Mouse (Mus musculus): ENCODE data around the gene 2510009E07Rik.

The 2510009E07Rik gene

GRCm38 (mm10) chr16:21636156-21636853 is 58.2 kb downstream of the 2510009E07Rik start:
- no peak for DNase-seq (ENCODE audit: low read depth, low spot score)

GRCm38 (mm10) chr16:21634460-21634859 is 60.0 kb downstream of the 2510009E07Rik start:
- no peak for DNase-seq (ENCODE audit: low read depth, low spot score)

- no peak for DNase-seq (ENCODE audit: low read depth, low spot score)
Measured at GRCm38 (mm10) chr16:21631815-21632222, 62.6 kb downstream of the 2510009E07Rik start.

- DNase-seq (ENCODE audit: low read depth, low spot score): no peak
Measured at GRCm38 (mm10) chr16:21630614-21631013, 63.9 kb downstream of the 2510009E07Rik start.

- DNase-seq (ENCODE audit: low read depth, low spot score): no peak
Measured at GRCm38 (mm10) chr16:21628061-21628591, 66.3 kb downstream of the 2510009E07Rik start.

GRCm38 (mm10) chr16:21627248-21627647 is 67.2 kb downstream of the 2510009E07Rik start:
- DNase-seq (ENCODE audit: low read depth, low spot score): no peak

- DNase-seq (ENCODE audit: low read depth, low spot score): no peak
Measured at GRCm38 (mm10) chr16:21625784-21626634, 68.5 kb downstream of the 2510009E07Rik start.

GRCm38 (mm10) chr16:21620630-21621029 is 73.8 kb downstream of the 2510009E07Rik start:
- DNase-seq (ENCODE audit: low read depth, low spot score): no peak

GRCm38 (mm10) chr16:21615802-21616201 is 78.7 kb downstream of the 2510009E07Rik start:
- peak; percentile 60 for DNase-seq (ENCODE audit: low read depth, low spot score)

- DNase-seq (ENCODE audit: low read depth, low spot score): no peak
Measured at GRCm38 (mm10) chr16:21610473-21610872, 84.0 kb downstream of the 2510009E07Rik start.

GRCm38 (mm10) chr16:21608176-21608865 is 86.1 kb downstream of the 2510009E07Rik start:
- no peak for DNase-seq (ENCODE audit: low read depth, low spot score)

- no peak for DNase-seq (ENCODE audit: low read depth, low spot score)
Measured at GRCm38 (mm10) chr16:21607651-21608040, 86.8 kb downstream of the 2510009E07Rik start.

- no peak for DNase-seq (ENCODE audit: low read depth, low spot score)
Measured at GRCm38 (mm10) chr16:21607021-21607650, 87.3 kb downstream of the 2510009E07Rik start.

- DNase-seq (ENCODE audit: low read depth, low spot score): no peak
Measured at GRCm38 (mm10) chr16:21606249-21607020, 88.0 kb downstream of the 2510009E07Rik start.

- no peak for DNase-seq (ENCODE audit: low read depth, low spot score)
Measured at GRCm38 (mm10) chr16:21604354-21604753, 90.1 kb downstream of the 2510009E07Rik start.
